Mouse (Mus musculus): ENCODE results near the gene Irgm2.

- TF ChIP-seq POLR2A (IDR thresholded peaks at IDR 0.05; ENCODE audit: low read depth, low read length), result no peak
- no peak for TF ChIP-seq CTCF (IDR thresholded peaks at IDR 0.05; ENCODE audit: borderline replicate concordance, insufficient read depth, low read length)
Measured at GRCm38 (mm10) chr11:58155458-58155857, 44.0 kb upstream of the Irgm2 start.

All from embryonic fibroblast, embryonic 13.5 days (primary cell).